Mouse (Mus musculus): ENCODE data around the gene Filip1.
A peak's percentile ranks its signal among the peaks of the same experiment; 100 is the strongest.

Gene Filip1

GRCm38 (mm10) chr9:79983244-79983643, 29.4 kb downstream of the Filip1 start:
- DNase-seq (ENCODE audit: low read depth, low spot score) = no peak

GRCm38 (mm10) chr9:79979274-79979673, 33.4 kb downstream of the Filip1 start:
- no peak for DNase-seq (ENCODE audit: low read depth, low spot score)

- no peak for DNase-seq (ENCODE audit: low read depth, low spot score)
Observed at GRCm38 (mm10) chr9:79978228-79979024, 34.2 kb downstream of the Filip1 start.

GRCm38 (mm10) chr9:79977549-79977971, 35.1 kb downstream of the Filip1 start:
- DNase-seq (ENCODE audit: low read depth, low spot score) = no peak

- DNase-seq (ENCODE audit: low read depth, low spot score) = no peak
Observed at GRCm38 (mm10) chr9:79976789-79977188, 35.9 kb downstream of the Filip1 start.

GRCm38 (mm10) chr9:79975121-79975520, 37.5 kb downstream of the Filip1 start:
- no peak for DNase-seq (ENCODE audit: low read depth, low spot score)

GRCm38 (mm10) chr9:79973582-79973981, 39.1 kb downstream of the Filip1 start:
- DNase-seq (ENCODE audit: low read depth, low spot score) = no peak

- DNase-seq (ENCODE audit: low read depth, low spot score) = no peak
Observed at GRCm38 (mm10) chr9:79972705-79973104, 39.9 kb downstream of the Filip1 start.

- DNase-seq (ENCODE audit: low read depth, low spot score) = no peak
Observed at GRCm38 (mm10) chr9:79971619-79972018, 41.0 kb downstream of the Filip1 start.

GRCm38 (mm10) chr9:79970659-79971118, 42.0 kb downstream of the Filip1 start:
- no peak for DNase-seq (ENCODE audit: low read depth, low spot score)

- DNase-seq (ENCODE audit: low read depth, low spot score) = no peak
Observed at GRCm38 (mm10) chr9:79969544-79969943, 43.1 kb downstream of the Filip1 start.

- no peak for DNase-seq (ENCODE audit: low read depth, low spot score)
Observed at GRCm38 (mm10) chr9:79966711-79967487, 45.8 kb downstream of the Filip1 start.

- no peak for DNase-seq (ENCODE audit: low read depth, low spot score)
Observed at GRCm38 (mm10) chr9:79965600-79966392, 46.9 kb downstream of the Filip1 start.

GRCm38 (mm10) chr9:79965003-79965402, 47.6 kb downstream of the Filip1 start:
- DNase-seq (ENCODE audit: low read depth, low spot score) = no peak

- peak; percentile 7 for DNase-seq (ENCODE audit: low read depth, low spot score)
Observed at GRCm38 (mm10) chr9:79961630-79962285, 50.9 kb downstream of the Filip1 start.

GRCm38 (mm10) chr9:79960453-79960852, 52.2 kb downstream of the Filip1 start:
- no peak for DNase-seq (ENCODE audit: low read depth, low spot score)

GRCm38 (mm10) chr9:79958395-79958794, 54.3 kb downstream of the Filip1 start:
- no peak for DNase-seq (ENCODE audit: low read depth, low spot score)

GRCm38 (mm10) chr9:79954944-79955343, 57.7 kb downstream of the Filip1 start:
- no peak for DNase-seq (ENCODE audit: low read depth, low spot score)

- no peak for DNase-seq (ENCODE audit: low read depth, low spot score)
Observed at GRCm38 (mm10) chr9:79951984-79952383, 60.7 kb downstream of the Filip1 start.

GRCm38 (mm10) chr9:79951339-79951738, 61.3 kb downstream of the Filip1 start:
- DNase-seq (ENCODE audit: low read depth, low spot score) = no peak

GRCm38 (mm10) chr9:79950666-79951065, 62.0 kb downstream of the Filip1 start:
- DNase-seq (ENCODE audit: low read depth, low spot score) = no peak

All from WW6 (cell line).